Mouse (Mus musculus) MEL (cell line): ENCODE data around the gene Trpm1.

Source experiments
- CHD1 ChIP-seq: IDR thresholded peaks from 2 replicates; pipeline ENCODE4 v1.6.1; 2012; ENCODE audit warnings: low read depth, mild to moderate bottlenecking, inconsistent platforms, low read length, improper control_type of control experiment
- CHD2 ChIP-seq: IDR thresholded peaks from 2 replicates; pipeline ENCODE4 v1.6.1; 2011; ENCODE audit warnings: low read length, improper control_type of control experiment
- CTCF ChIP-seq, 3 experiments: IDR thresholded peaks in 2 of 3; conservative IDR thresholded peaks in 1 of 3; 2 replicates each; pipeline ENCODE4 v1.5.1; 2011 to 2012; ENCODE audit warnings: low read length in 3 of 3, low read depth in 2 of 3, mild to moderate bottlenecking in 2 of 3, improper control_type of control experiment in 1 of 3, inconsistent platforms in 1 of 3, mixed read lengths in 1 of 3, moderate library complexity in 1 of 3; ENCODE audit not compliant: control insufficient read depth in 1 of 3, insufficient read depth in 1 of 3, poor library complexity in 1 of 3, severe bottlenecking in 1 of 3
- EP300 ChIP-seq, 2 experiments: IDR thresholded peaks; 2 replicates each; pipeline ENCODE4 v1.6.1; 2011; ENCODE audit warnings: improper control_type of control experiment in 2 of 2, low read length in 2 of 2, low read depth in 1 of 2, mild to moderate bottlenecking in 1 of 2
- JUND ChIP-seq: IDR thresholded peaks from 2 replicates; pipeline ENCODE4 v1.6.1; 2011; ENCODE audit warnings: low read depth, mild to moderate bottlenecking, improper control_type of control experiment, low read length
- MAFK ChIP-seq: IDR thresholded peaks from 2 replicates; pipeline ENCODE4 v1.6.1; 2011; ENCODE audit warnings: low read depth, mild to moderate bottlenecking, low read length, improper control_type of control experiment, borderline replicate concordance
- POLR2A ChIP-seq, 2 experiments: IDR thresholded peaks; 2 replicates each; pipeline ENCODE4 v1.6.1; 2011 to 2012; ENCODE audit warnings: low read length in 2 of 2, mild to moderate bottlenecking in 2 of 2, control low read depth in 1 of 2, improper control_type of control experiment in 1 of 2, low read depth in 1 of 2, moderate library complexity in 1 of 2; ENCODE audit not compliant: control insufficient read depth in 1 of 2, insufficient read depth in 1 of 2, poor library complexity in 1 of 2
- POLR2AphosphoS2 ChIP-seq: IDR thresholded peaks from 2 replicates; pipeline ENCODE4 v1.6.1; 2011; ENCODE audit warnings: low read length, improper control_type of control experiment
- RCOR1 ChIP-seq: IDR thresholded peaks from 2 replicates; pipeline ENCODE4 v1.6.1; 2012; ENCODE audit warnings: low read depth, mild to moderate bottlenecking, inconsistent platforms, low read length, improper control_type of control experiment
- SMC3 ChIP-seq: IDR thresholded peaks from 2 replicates; pipeline ENCODE4 v1.6.1; 2011; ENCODE audit warnings: low read depth, low read length, improper control_type of control experiment
- TCF12 ChIP-seq: IDR thresholded peaks from 2 replicates; pipeline ENCODE4 v1.6.1; 2014; ENCODE audit warnings: low read depth, mild to moderate bottlenecking, inconsistent platforms, low read length, improper control_type of control experiment, moderate library complexity
- UBTF ChIP-seq: IDR thresholded peaks from 2 replicates; pipeline ENCODE4 v1.6.1; 2012; ENCODE audit warnings: low read depth, mild to moderate bottlenecking, inconsistent platforms, low read length, improper control_type of control experiment, moderate library complexity, borderline replicate concordance; ENCODE audit not compliant: insufficient read depth
- ZNF384 ChIP-seq: IDR thresholded peaks from 2 replicates; pipeline ENCODE4 v1.6.1; 2012; ENCODE audit warnings: low read depth, mild to moderate bottlenecking, inconsistent platforms, low read length, improper control_type of control experiment

DNA sequence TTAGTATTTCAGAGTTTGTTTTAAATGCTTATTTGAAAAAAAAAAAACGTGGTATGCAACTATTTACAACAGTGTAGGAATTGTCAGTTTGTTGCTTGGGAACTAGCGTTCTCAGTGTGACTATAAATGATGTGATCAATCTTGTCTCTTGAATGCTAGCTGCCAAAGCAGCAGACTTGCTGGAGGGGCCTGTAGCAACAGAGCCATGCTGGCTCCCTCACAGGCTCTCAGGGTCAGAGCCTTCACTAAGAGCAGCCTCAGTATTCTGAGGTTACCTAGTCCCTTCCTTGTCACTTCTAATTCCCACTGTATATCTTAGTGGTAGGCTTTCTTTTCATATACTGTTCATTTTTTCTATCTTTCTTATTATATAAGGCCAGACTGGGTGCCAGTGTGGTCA lies 157.1 kb downstream of the Trpm1 start:
- no peak for TF ChIP-seq CTCF (IDR thresholded peaks at IDR 0.05 in 2 of 3, conservative IDR thresholded peaks at IDR 0.05 in 1 of 3; ENCODE audit: control insufficient read depth in 1 of 3, insufficient read depth in 1 of 3, low read depth in 2 of 3, low read length in 3 of 3, poor library complexity in 1 of 3, severe bottlenecking in 1 of 3)
- no peak for TF ChIP-seq POLR2AphosphoS2
- TF ChIP-seq UBTF: no peak
- no peak for TF ChIP-seq TCF12
- no peak for TF ChIP-seq EP300 (IDR thresholded peaks at IDR 0.05; ENCODE audit: low read depth in 1 of 2, low read length in 2 of 2)
- TF ChIP-seq POLR2A (IDR thresholded peaks at IDR 0.05; ENCODE audit: control insufficient read depth in 1 of 2, insufficient read depth in 1 of 2, low read depth in 1 of 2, low read length in 2 of 2, poor library complexity in 1 of 2): no peak
- no peak for TF ChIP-seq MAFK
- TF ChIP-seq RCOR1: no peak
- TF ChIP-seq SMC3: no peak
- TF ChIP-seq CHD2: no peak
- TF ChIP-seq JUND: no peak
- no peak for TF ChIP-seq CHD1
- no peak for TF ChIP-seq ZNF384
